Mouse (Mus musculus) thymus, adult 2 months (tissue): ENCODE results near the gene Tnni3k. TPM values are rescaled to one million over a fixed set of nuclear protein-coding genes. Genes with fewer than 3 reads are reported as not detected.

Source experiments
- DNase-seq: peaks from one replicate; pipeline ENCODE4 v3.0.0; 2021
- H3K27ac ChIP-seq: fragments of 200-500 bp; 2 replicates; pipeline ENCODE4 v1.5.1; 2012; ENCODE audit warnings: low read length, control low read depth; ENCODE audit not compliant: control insufficient read depth, insufficient read depth
- H3K27me3 ChIP-seq: fragments of 200-500 bp; 2 replicates; pipeline ENCODE4 v1.6.1; 2012; ENCODE audit warnings: mild to moderate bottlenecking, low read length, moderate library complexity, mixed read lengths; ENCODE audit not compliant: control insufficient read depth, insufficient read depth
- H3K36me3 ChIP-seq: fragments of 200-500 bp; 2 replicates; pipeline ENCODE4 v1.6.1; 2012; ENCODE audit warnings: mild to moderate bottlenecking, low read length, moderate library complexity; ENCODE audit not compliant: control insufficient read depth, insufficient read depth
- H3K4me1 ChIP-seq: fragments of 200-500 bp; replicated peaks from 2 replicates; pipeline ENCODE4 v1.6.1; 2012; ENCODE audit warnings: low read length; ENCODE audit not compliant: control insufficient read depth, insufficient read depth
- H3K4me3 ChIP-seq: fragments of 200-500 bp; 2 replicates; pipeline ENCODE4 v1.5.1; 2012; ENCODE audit warnings: mild to moderate bottlenecking, low read length, control low read depth, moderate library complexity; ENCODE audit not compliant: control insufficient read depth, insufficient read depth
- CTCF ChIP-seq: fragments of 200-500 bp; IDR thresholded peaks from 2 replicates; pipeline ENCODE4 v1.5.1; 2012; ENCODE audit warnings: mild to moderate bottlenecking, control low read depth, low read length, moderate library complexity, borderline replicate concordance; ENCODE audit not compliant: control insufficient read depth, poor library complexity, insufficient read depth; ENCODE audit errors: extremely low read depth
- POLR2A ChIP-seq: fragments of 200-500 bp; IDR thresholded peaks from 2 replicates; pipeline ENCODE4 v1.6.1; 2012; ENCODE audit warnings: mild to moderate bottlenecking, low read length, control low read depth, moderate library complexity; ENCODE audit not compliant: control insufficient read depth, poor library complexity, insufficient read depth; ENCODE audit errors: extremely low read depth
- WGBS: fragments of 180-500 bp; shearing (Covaris S2); methylation state at CpG from one replicate; pipeline ENCODE4 v1.1.7; 2018; 5-methylcytosine and 5-hydroxymethylcytosine counted together
- polyA plus RNA-seq: library from polyadenylated mRNA; depleted of rRNA; stranded (reverse); fragments of >200 nt; gene quantifications from 2 replicates; pipeline ENCODE4 v1.2.3, GENCODE M21; 2012

Gene Tnni3k
- polyA plus RNA-seq, 1 experiment, result 3.4 TPM

DNA sequence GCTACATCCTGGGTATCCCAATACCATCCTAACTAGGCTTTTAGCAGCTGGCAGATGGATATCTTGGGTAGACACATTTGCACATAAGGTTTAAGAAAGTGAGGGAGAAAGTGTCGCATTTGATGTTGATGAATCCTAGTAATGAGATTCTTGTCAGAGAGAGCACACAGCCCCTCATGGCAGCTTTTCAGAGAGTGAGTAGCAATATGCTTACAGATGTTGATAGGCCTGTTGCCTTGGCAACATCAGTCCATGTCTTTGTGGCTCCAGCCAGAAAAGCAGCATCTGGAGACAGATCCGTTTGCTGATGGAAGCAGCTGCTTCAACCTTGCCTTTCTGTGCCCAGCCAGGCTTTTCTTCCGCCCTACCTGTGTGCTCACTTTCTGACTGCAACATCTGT lies 93.9 kb downstream of the Tnni3k start:
- no peaks in the 10 kb centered on the region for H3K4me1 ChIP-seq
- TF ChIP-seq POLR2A (no peak), CTCF (no peak)
- no peaks in the 10 kb centered on the region for H3K36me3 ChIP-seq
- H3K4me3 ChIP-seq, result no peak overlapping the region
- no peak for DNase-seq
- 78% methylated on average over 3 of the region's 3 CpGs for WGBS
- no peak overlapping the region for H3K27ac ChIP-seq
- no peaks in the 10 kb centered on the region for H3K27me3 ChIP-seq

DNA sequence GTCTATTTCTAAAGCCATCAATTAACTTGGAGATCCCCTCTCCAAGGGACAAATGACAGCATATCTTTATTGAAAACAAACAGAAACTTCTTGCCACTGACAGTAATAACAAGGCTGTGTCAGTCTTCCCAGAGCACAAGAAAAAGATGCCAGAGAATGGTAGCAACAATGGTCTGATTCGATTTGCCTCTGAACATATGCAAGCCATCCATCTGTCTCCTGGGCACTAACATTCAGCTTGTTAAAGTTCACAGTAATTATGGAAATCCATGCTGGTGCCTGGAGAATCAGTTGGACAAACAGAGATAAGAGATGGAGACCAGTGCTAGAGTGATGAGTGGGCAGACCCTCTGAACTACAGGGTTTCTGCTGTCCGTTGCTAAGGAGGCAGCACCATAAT lies 102.1 kb downstream of the Tnni3k start:
- no peak for DNase-seq
- H3K27ac ChIP-seq, result no peak overlapping the region
- TF ChIP-seq CTCF (no peak), POLR2A (no peak)
- H3K4me1 ChIP-seq, result no peaks in the 10 kb centered on the region
- H3K4me3 ChIP-seq, result no peak overlapping the region
- no peaks in the 10 kb centered on the region for H3K27me3 ChIP-seq
- no peaks in the 10 kb centered on the region for H3K36me3 ChIP-seq
- WGBS, result 88% methylated on average over 2 of the region's 2 CpGs

DNA sequence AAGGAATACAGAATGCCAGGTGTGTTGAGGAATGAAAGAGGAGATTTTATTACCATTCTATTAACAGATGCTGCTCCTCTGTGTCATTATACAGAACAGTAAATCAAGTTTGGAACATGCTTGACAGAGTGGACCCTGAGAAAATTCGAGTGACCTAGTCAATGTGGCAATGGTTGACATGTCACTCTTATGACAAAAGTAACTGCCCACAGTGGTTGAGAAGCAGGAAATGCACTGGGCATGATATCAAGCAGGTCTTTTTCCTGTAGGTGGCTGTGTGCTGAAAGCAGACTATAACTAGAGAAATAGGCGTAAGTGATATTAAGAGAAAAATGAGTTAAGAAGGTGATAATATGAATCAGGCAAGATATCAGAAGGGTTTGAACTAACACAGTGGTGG lies 105.7 kb downstream of the Tnni3k start:
- TF ChIP-seq CTCF, result no peak
- TF ChIP-seq POLR2A, result no peak
- WGBS, result 51% methylated on average over 2 of the region's 2 CpGs
- no peak overlapping the region for H3K27ac ChIP-seq
- no peaks in the 10 kb centered on the region for H3K27me3 ChIP-seq
- no peaks in the 10 kb centered on the region for H3K36me3 ChIP-seq
- H3K4me3 ChIP-seq, result no peak overlapping the region
- no peak for DNase-seq
- no peaks in the 10 kb centered on the region for H3K4me1 ChIP-seq

DNA sequence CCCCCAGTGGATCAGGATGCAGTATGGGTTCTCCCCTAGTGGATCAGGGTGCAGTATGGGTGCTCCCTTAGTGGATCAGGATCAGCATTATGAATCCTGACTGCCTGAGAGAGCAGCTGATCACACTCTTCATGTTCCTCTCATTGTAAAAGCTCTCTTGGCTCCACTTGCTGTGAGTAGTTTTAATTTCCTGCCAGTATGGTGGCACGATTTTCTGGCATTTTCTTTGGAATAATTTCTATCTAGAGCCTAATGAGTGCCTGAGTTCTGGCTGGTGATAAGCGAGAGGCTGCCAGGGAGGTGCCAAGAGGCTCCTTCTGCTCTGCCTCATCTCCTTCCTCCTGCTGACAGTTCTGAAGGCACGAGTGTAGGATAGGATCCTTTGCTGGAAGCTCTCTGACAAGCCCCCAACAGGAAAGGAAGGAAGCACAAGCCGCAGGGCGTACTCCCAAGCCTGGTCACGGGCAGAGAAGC lies 109.5 kb downstream of the Tnni3k start:
- WGBS, result 71% methylated on average over 6 of the region's 6 CpGs
- H3K27me3 ChIP-seq, result no peaks in the 10 kb centered on the region
- no peaks in the 10 kb centered on the region for H3K36me3 ChIP-seq
- no peak for DNase-seq
- H3K4me1 ChIP-seq, result no peaks in the 10 kb centered on the region
- no peak overlapping the region for H3K4me3 ChIP-seq
- TF ChIP-seq CTCF (no peak), POLR2A (no peak)
- H3K27ac ChIP-seq, result no peak overlapping the region

DNA sequence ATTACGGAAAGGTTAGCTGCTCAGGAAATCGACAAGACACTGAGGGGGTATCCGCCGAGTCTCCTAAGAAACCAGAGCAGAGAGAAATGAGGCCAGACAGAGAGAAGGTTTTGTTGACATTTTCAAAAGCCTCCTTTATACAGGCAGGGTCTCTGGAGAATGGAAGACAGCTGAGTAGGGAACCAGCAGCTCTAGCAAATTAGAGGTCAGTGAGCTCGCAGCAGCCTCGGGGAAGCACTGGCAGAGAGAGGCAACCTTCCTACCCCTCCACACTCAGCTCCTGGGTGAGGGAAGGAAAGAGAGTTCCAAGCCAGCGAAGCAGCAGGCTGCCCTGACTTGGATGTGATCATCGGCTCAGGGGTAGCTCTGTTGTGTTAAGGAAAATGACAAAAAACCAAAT lies 127.5 kb downstream of the Tnni3k start:
- TF ChIP-seq CTCF (no peak), POLR2A (no peak)
- Histone ChIP-seq H3K27me3 (no peaks in the 10 kb centered on the region), H3K36me3 (no peaks in the 10 kb centered on the region), H3K27ac (no peak overlapping the region), H3K4me3 (no peak overlapping the region), H3K4me1 (no peaks in the 10 kb centered on the region)
- no peak for DNase-seq
- WGBS, result 89% methylated on average over 8 of the region's 8 CpGs

DNA sequence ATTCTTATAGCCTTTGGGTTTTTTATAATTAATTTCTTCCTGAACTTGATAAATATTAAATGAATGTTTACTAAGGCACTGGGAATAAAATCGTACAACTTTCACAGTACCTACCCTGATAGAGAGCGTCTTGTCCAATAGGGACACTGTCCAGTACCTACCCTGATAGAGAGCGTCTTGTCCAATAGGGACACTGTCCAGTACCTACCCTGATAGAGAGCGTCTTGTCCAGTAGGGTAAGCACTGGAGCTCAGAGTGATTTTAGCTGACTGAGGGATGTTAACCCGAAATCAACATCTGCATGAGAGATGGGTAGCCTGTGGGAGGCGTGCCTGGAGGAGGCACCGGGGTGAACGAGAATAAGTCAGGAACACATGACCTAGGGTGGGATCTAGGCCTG lies 130.3 kb downstream of the Tnni3k start:
- Histone ChIP-seq H3K27ac (no peak overlapping the region), H3K27me3 (no peaks in the 10 kb centered on the region), H3K4me1 (no peaks in the 10 kb centered on the region), H3K36me3 (no peaks in the 10 kb centered on the region), H3K4me3 (no peak overlapping the region)
- DNase-seq, result no peak
- WGBS, result 94% methylated on average over 8 of the region's 8 CpGs
- TF ChIP-seq POLR2A (no peak), CTCF (no peak)

DNA sequence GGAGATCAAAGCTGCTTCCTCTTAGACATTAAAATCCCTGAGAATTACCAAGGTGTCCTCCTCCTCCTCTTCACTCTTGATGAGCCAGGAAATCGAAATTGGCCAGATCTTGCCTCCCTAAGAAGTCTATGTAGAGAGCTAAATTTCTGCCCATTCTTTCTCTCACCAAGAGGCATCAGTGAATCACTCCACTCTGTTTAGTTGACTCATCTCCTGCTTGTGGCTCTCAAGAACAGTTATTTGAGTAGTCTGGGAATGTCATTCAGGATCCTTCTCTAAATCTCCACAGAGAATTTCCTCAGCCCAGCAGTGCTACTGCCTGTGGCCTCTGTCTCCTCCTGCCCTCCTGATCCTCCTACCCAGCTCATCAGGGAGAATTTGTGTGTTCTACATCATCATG lies 139.6 kb downstream of the Tnni3k start:
- Histone ChIP-seq H3K36me3 (no peaks in the 10 kb centered on the region), H3K27ac (no peak overlapping the region), H3K27me3 (no peaks in the 10 kb centered on the region), H3K4me1 (no peaks in the 10 kb centered on the region), H3K4me3 (no peak overlapping the region)
- no peak for DNase-seq
- 52% methylated on average over 1 of the region's 1 CpGs for WGBS
- TF ChIP-seq POLR2A (no peak), CTCF (no peak)
